Mouse (Mus musculus) heart, adult 2 months (tissue): ENCODE results near the gene Elmo1.

Source experiments
- CTCF ChIP-seq: fragments of 200-600 bp; IDR thresholded peaks from 2 replicates; pipeline ENCODE4 v1.8.1; 2022; ENCODE audit warnings: antibody characterized with exemption, mild to moderate bottlenecking, moderate library complexity
- EP300 ChIP-seq: fragments of 200-500 bp; IDR thresholded peaks from 2 replicates; pipeline ENCODE4 v1.6.1; 2011; ENCODE audit warnings: low read depth, low read length, control low read depth; ENCODE audit not compliant: insufficient read depth
- POLR2A ChIP-seq: fragments of 200-500 bp; IDR thresholded peaks from 2 replicates; pipeline ENCODE4 v1.6.1; 2011; ENCODE audit warnings: mild to moderate bottlenecking, low read depth, low read length, control low read depth; ENCODE audit not compliant: insufficient read depth

DNA sequence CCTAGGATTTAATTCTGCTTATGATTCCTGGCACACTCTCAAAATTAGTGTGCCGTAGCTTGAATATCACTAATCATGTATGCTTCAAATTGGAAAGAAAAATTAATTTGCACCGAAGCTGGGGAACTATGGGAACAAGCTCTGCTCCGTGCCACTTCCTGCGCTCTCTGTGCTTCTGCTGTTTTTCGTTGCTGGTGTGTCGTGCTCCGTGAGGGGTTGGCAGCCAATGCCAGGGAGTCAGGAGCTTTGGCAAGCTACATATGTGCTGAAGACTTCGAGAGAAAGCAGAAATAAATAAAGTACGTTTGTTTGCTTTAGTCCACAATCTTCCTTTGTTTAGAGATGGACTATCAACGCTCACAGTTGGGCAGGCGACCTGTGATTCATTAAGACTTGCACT lies 225.7 kb downstream of the Elmo1 start:
- no peak for TF ChIP-seq POLR2A
- TF ChIP-seq CTCF: no peak
- no peak for TF ChIP-seq EP300
